Comparison of ENCODE assay signal across 14 mouse cellular contexts in genomic region chr13:51295872-51296271, GRCm38 (mm10).
DNase-seq lines count a peak whose midpoint lies in the region; ATAC-seq and TF ChIP-seq lines count a peak whose summit lies in the region.
"Had no signal": no experiment of that assay in that cellular context is flagged by ENCODE, and none has a peak within 500 bp of the region (broad histone marks: within the 10 kb centered on the region; RNA-seq: fewer than 3 reads in every experiment).

No protein-coding gene starts in this region.

- peak overlapping the region; percentile 51; the same call in 1 of the 2 replicates for H3K27ac ChIP-seq in hindbrain, embryonic 10.5 days
- no peak overlapping the region for H3K27ac ChIP-seq in hindbrain, postnatal 0 days
- H3K27ac ChIP-seq: liver, embryonic 13.5 days had no signal

- no peak overlapping the region for H3K9ac ChIP-seq in hindbrain, postnatal 0 days (replicated peaks; ENCODE audit: low read length)
- H3K9ac ChIP-seq: liver, embryonic 13.5 days had no signal

- no peak overlapping the region for H3K4me3 ChIP-seq in hindbrain, embryonic 10.5 days
- no peak overlapping the region for H3K4me3 ChIP-seq in hindbrain, postnatal 0 days (ENCODE audit: low read length)
- H3K4me3 ChIP-seq: liver, embryonic 13.5 days had no signal

- 67% methylated on average over 3 of the region's 3 CpGs for WGBS in hindbrain, embryonic 10.5 days
- 44% methylated on average over 3 of the region's 3 CpGs for WGBS in hindbrain, postnatal 0 days

- no peak for TF ChIP-seq CTCF in hindbrain, postnatal 0 days (IDR thresholded peaks at IDR 0.05; ENCODE audit: low read depth)

- no peak for DNase-seq in hindbrain, embryonic 10.5 days (ENCODE audit: low spot score)
- no peak for DNase-seq in hindbrain, postnatal 0 days (ENCODE audit: low spot score)
- peak; percentile 66 for DNase-seq in MN1 (ENCODE audit: low spot score)
- peak; percentile 81 for DNase-seq in adipocyte (ENCODE audit: low spot score)
- peak; percentile 34 for DNase-seq in lung, postnatal 10 days
- no peak for DNase-seq in embryo, embryonic 10.5 days (ENCODE audit: low spot score)
- DNase-seq in spleen, adult 12 weeks (ENCODE audit: low spot score) = no peak
- DNase-seq: adrenal gland, postnatal 36 days; cerebellum, postnatal 25 days; gastrocnemius, postnatal 36 days; left cerebral cortex, postnatal 4 days; liver, embryonic 13.5 days; right cerebral cortex, adult 18-20 months had no signal

- H3K4me2 ChIP-seq in hindbrain, postnatal 0 days (ENCODE audit: low read depth, low read length) = no peak overlapping the region
- H3K4me2 ChIP-seq: liver, embryonic 13.5 days had no signal

- ATAC-seq in hindbrain, postnatal 0 days = no peak
- ATAC-seq: inflammation-experienced regulatory T-cells, adult 6 months had no signal

- no peaks in the 10 kb centered on the region for H3K27me3 ChIP-seq in hindbrain, embryonic 10.5 days (ENCODE audit: insufficient read depth, poor library complexity, severe bottlenecking)
- H3K27me3 ChIP-seq in hindbrain, postnatal 0 days (ENCODE audit: insufficient read depth, low read length) = no peaks in the 10 kb centered on the region
- H3K27me3 ChIP-seq: liver, embryonic 13.5 days had no signal

- peaks cover under 1% of the 10 kb centered on the region; the same call in 1 of the 2 replicates for H3K9me3 ChIP-seq in hindbrain, embryonic 10.5 days
- no peaks in the 10 kb centered on the region for H3K9me3 ChIP-seq in hindbrain, postnatal 0 days (ENCODE audit: low read length)
- H3K9me3 ChIP-seq: liver, embryonic 13.5 days had no signal

- peaks cover 20% of the 10 kb centered on the region for H3K4me1 ChIP-seq in hindbrain, embryonic 10.5 days (replicated peaks)
- H3K4me1 ChIP-seq in hindbrain, postnatal 0 days (ENCODE audit: insufficient read depth, low read length) = no peaks in the 10 kb centered on the region
- H3K4me1 ChIP-seq: liver, embryonic 13.5 days had no signal

- no peaks in the 10 kb centered on the region for H3K36me3 ChIP-seq in hindbrain, embryonic 10.5 days
- no peaks in the 10 kb centered on the region for H3K36me3 ChIP-seq in hindbrain, postnatal 0 days (ENCODE audit: insufficient read depth, low read length)
- H3K36me3 ChIP-seq: liver, embryonic 13.5 days had no signal

Comparison
In these comparisons a context has a peak if more than half of its experiments do, and no peak if none do; other contexts are left out.
1. DNase-seq: peak in MN1 (single experiment), adipocyte (single experiment) and lung, postnatal 10 days (single experiment); none in hindbrain, embryonic 10.5 days (single experiment), hindbrain, postnatal 0 days (single experiment), embryo, embryonic 10.5 days (single experiment) and spleen, adult 12 weeks (single experiment).